Mouse (Mus musculus): Measurements from ENCODE around the gene Mlec.

DNA sequence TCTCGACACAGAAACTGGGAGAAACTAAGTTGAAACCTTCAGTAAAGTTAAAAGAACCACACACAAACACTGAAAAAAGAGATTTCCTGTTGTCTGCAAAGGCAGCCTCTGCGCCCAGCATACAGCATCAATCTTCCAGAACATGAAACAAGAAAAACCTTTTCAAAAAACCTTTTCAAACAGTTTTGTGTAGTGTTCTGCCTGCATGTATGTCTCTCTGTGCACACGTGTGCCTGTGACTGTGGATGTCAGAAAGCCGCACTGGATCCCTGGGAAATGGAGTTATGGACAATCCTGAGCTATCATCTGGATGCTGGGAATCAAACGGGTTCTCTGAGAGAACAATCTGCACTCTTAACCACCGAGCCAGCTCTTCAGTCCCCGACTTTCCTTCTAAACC lies 1.6 kb downstream of the Mlec start:
- TF ChIP-seq CTCF (IDR thresholded peaks at IDR 0.05; ENCODE audit: low read depth, low read length), result no peak
- no peak for TF ChIP-seq POLR2A (IDR thresholded peaks at IDR 0.05; ENCODE audit: borderline replicate concordance, low read depth, low read length)

Measured in bone marrow macrophage, adult 2 months (primary cell).